Mouse (Mus musculus): ENCODE measurements around the gene Arl5c. TPM values are rescaled to one million over a fixed set of nuclear protein-coding genes. Genes with fewer than 3 reads are reported as not detected.

Gene Arl5c
- polyA plus RNA-seq, 1 experiment: 2.8 TPM

DNA sequence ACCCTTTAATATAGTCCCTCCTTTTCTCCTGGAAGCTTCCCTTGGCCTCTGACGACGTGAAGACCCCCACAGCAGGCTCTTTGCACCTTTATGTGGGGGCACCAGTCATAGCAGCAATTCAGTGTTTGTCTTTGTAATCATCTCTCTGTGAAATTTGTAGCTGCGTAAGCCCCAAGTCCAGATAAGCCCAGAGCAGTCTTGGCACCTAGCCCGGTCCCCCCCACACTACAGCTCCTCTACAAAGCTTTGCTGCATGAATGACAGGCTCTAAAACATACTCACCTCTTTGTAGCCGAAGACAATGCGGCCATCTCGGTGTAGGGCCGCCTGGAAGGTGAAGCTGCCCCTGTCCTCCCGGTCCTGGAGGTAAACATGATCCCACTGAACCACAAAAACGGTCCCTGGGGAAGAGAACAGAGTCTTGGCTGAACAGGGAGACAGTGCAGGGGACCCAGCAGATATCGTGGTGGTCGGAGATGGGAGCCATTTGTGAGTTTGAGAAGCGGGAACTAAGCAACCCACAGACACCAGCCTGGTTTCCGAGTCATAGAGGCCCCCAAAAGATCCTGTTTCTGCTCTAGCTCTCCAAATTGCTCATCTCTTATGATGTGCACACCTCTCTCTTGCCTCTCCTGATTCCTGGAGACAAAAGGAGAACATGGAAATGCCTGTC is 41.4 kb downstream of the Arl5c start:
- no peak overlapping the region for H3K27ac ChIP-seq (ENCODE audit: insufficient read depth, low read length)
- H3K4me3 ChIP-seq (ENCODE audit: low read depth, low read length): no peak overlapping the region
- no peaks in the 10 kb centered on the region for H3K9me3 ChIP-seq (replicated peaks; ENCODE audit: control insufficient read depth, insufficient read depth, low read length, poor library complexity, severe bottlenecking)
- TF ChIP-seq POLR2A (IDR thresholded peaks at IDR 0.05; ENCODE audit: insufficient read depth, low read length) (no peak), EP300 (IDR thresholded peaks at IDR 0.05; ENCODE audit: insufficient read depth, low read depth, low read length) (no peak), CTCF (IDR thresholded peaks at IDR 0.05; ENCODE audit: low read depth, low read length) (no peak)
- H3K4me1 ChIP-seq (ENCODE audit: control insufficient read depth, insufficient read depth, low read length): peaks cover 12% of the 10 kb centered on the region
- no peaks in the 10 kb centered on the region for H3K36me3 ChIP-seq (ENCODE audit: control insufficient read depth, insufficient read depth, low read length, poor library complexity, severe bottlenecking)
- no peaks in the 10 kb centered on the region for H3K27me3 ChIP-seq (ENCODE audit: control insufficient read depth, insufficient read depth, low read length, poor library complexity, severe bottlenecking)
- H3K9ac ChIP-seq (ENCODE audit: low read depth, poor library complexity, severe bottlenecking): no peak overlapping the region

DNA sequence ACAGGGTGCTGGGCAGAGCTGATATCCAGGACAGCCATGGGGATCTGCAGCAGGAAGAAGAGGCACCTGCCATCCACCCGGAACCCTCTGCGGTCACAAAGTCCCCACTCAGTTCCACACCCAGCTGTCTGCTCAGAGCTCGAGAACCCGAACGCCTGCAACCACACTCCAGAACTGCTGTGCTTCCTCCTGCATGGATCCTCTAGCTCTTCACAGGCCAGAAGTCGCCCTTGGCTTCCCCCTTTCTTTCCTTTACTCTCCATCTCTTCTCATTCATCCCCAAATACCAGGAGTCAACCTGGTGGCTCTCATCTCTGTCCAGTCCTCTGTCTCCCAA is 42.1 kb downstream of the Arl5c start:
- no peak for TF ChIP-seq EP300 (IDR thresholded peaks at IDR 0.05; ENCODE audit: insufficient read depth, low read depth, low read length)
- no peak for TF ChIP-seq POLR2A (IDR thresholded peaks at IDR 0.05; ENCODE audit: insufficient read depth, low read length)
- no peak for TF ChIP-seq CTCF (IDR thresholded peaks at IDR 0.05; ENCODE audit: low read depth, low read length)
- Histone ChIP-seq H3K36me3 (ENCODE audit: control insufficient read depth, insufficient read depth, low read length, poor library complexity, severe bottlenecking) (no peaks in the 10 kb centered on the region), H3K27ac (ENCODE audit: insufficient read depth, low read length) (no peak overlapping the region), H3K9me3 (replicated peaks; ENCODE audit: control insufficient read depth, insufficient read depth, low read length, poor library complexity, severe bottlenecking) (no peaks in the 10 kb centered on the region), H3K27me3 (ENCODE audit: control insufficient read depth, insufficient read depth, low read length, poor library complexity, severe bottlenecking) (no peaks in the 10 kb centered on the region), H3K9ac (ENCODE audit: low read depth, poor library complexity, severe bottlenecking) (no peak overlapping the region), H3K4me1 (ENCODE audit: control insufficient read depth, insufficient read depth, low read length) (peaks cover 8% of the 10 kb centered on the region), H3K4me3 (ENCODE audit: low read depth, low read length) (no peak overlapping the region)

DNA sequence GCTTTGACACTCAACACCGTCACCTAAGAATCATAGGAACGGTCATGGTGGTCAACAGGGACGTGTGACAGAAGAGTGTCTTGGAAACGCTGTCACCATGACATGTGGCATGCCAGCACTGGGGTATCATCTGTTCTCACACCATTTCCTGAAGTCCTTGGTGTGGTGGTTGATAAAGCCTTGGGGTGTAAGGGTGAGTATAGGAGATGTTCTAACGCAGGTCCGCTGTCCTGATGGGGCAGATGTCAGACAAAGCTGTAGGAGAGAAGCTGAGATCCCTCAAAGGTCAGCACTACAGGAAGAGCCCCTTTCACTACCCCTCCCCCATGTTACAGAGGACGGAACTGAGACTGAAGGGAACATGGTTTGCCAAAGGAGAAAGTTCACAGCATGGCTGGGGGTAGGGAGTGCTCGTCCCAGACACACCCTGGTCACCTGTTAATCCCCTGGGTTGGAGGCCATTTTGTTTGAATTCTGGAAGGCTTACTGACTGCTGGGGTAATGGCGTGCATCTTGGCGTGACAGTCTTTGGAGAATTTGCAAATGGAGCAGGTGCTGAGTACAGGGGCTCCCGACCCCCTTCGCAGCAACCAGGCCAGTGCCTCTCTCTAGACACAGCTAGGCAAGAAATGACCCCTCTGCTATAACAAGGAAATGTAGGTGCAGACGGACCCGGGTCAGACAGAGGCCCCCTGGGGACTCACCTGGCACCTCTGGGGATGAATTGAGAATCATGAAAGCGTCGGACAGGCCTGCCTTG is 42.6 kb downstream of the Arl5c start:
- no peaks in the 10 kb centered on the region for H3K36me3 ChIP-seq (ENCODE audit: control insufficient read depth, insufficient read depth, low read length, poor library complexity, severe bottlenecking)
- no peak for TF ChIP-seq EP300 (IDR thresholded peaks at IDR 0.05; ENCODE audit: insufficient read depth, low read depth, low read length)
- no peak for TF ChIP-seq POLR2A (IDR thresholded peaks at IDR 0.05; ENCODE audit: insufficient read depth, low read length)
- TF ChIP-seq CTCF (IDR thresholded peaks at IDR 0.05; ENCODE audit: low read depth, low read length): no peak

GRCm38 (mm10) chr11:97952367-97953006 is 43.5 kb downstream of the Arl5c start:
- no peaks in the 10 kb centered on the region for H3K27me3 ChIP-seq (ENCODE audit: control insufficient read depth, insufficient read depth, low read length, poor library complexity, severe bottlenecking)
- no peak for TF ChIP-seq CTCF (IDR thresholded peaks at IDR 0.05; ENCODE audit: low read depth, low read length)
- no peak for TF ChIP-seq EP300 (IDR thresholded peaks at IDR 0.05; ENCODE audit: insufficient read depth, low read depth, low read length)
- no peak for TF ChIP-seq POLR2A (IDR thresholded peaks at IDR 0.05; ENCODE audit: insufficient read depth, low read length)
- no peak overlapping the region for H3K4me3 ChIP-seq (ENCODE audit: low read depth, low read length)
- no peak overlapping the region for H3K27ac ChIP-seq (ENCODE audit: insufficient read depth, low read length)
- peaks cover 3% of the 10 kb centered on the region for H3K4me1 ChIP-seq (ENCODE audit: control insufficient read depth, insufficient read depth, low read length)
- H3K36me3 ChIP-seq (ENCODE audit: control insufficient read depth, insufficient read depth, low read length, poor library complexity, severe bottlenecking): no peaks in the 10 kb centered on the region
- no peaks in the 10 kb centered on the region for H3K9me3 ChIP-seq (replicated peaks; ENCODE audit: control insufficient read depth, insufficient read depth, low read length, poor library complexity, severe bottlenecking)
- H3K9ac ChIP-seq (ENCODE audit: low read depth, poor library complexity, severe bottlenecking): no peak overlapping the region

More for the DNA sequence above, 42.6 kb downstream of the Arl5c start:
- Histone ChIP-seq H3K4me1 (ENCODE audit: control insufficient read depth, insufficient read depth, low read length) (peaks cover 6% of the 10 kb centered on the region), H3K9ac (ENCODE audit: low read depth, poor library complexity, severe bottlenecking) (no peak overlapping the region), H3K4me3 (ENCODE audit: low read depth, low read length) (no peak overlapping the region), H3K9me3 (replicated peaks; ENCODE audit: control insufficient read depth, insufficient read depth, low read length, poor library complexity, severe bottlenecking) (no peaks in the 10 kb centered on the region), H3K27me3 (ENCODE audit: control insufficient read depth, insufficient read depth, low read length, poor library complexity, severe bottlenecking) (no peaks in the 10 kb centered on the region), H3K27ac (ENCODE audit: insufficient read depth, low read length) (no peak overlapping the region)

- no peaks in the 10 kb centered on the region for H3K27me3 ChIP-seq (ENCODE audit: control insufficient read depth, insufficient read depth, low read length, poor library complexity, severe bottlenecking)
- H3K9me3 ChIP-seq (replicated peaks; ENCODE audit: control insufficient read depth, insufficient read depth, low read length, poor library complexity, severe bottlenecking): no peaks in the 10 kb centered on the region
- TF ChIP-seq POLR2A (IDR thresholded peaks at IDR 0.05; ENCODE audit: insufficient read depth, low read length) (no peak), EP300 (IDR thresholded peaks at IDR 0.05; ENCODE audit: insufficient read depth, low read depth, low read length) (peak; percentile 84)
- H3K27ac ChIP-seq (ENCODE audit: insufficient read depth, low read length): peak overlapping the region; percentile 76
- H3K4me1 ChIP-seq (ENCODE audit: control insufficient read depth, insufficient read depth, low read length): peaks cover 3% of the 10 kb centered on the region
- peak overlapping the region; percentile 24 for H3K4me3 ChIP-seq (ENCODE audit: low read depth, low read length)
- H3K36me3 ChIP-seq (ENCODE audit: control insufficient read depth, insufficient read depth, low read length, poor library complexity, severe bottlenecking): no peaks in the 10 kb centered on the region
- H3K9ac ChIP-seq (ENCODE audit: low read depth, poor library complexity, severe bottlenecking): 0 out of 2 replicates have a peak overlapping the region, but pooled peaks have one; percentile 6
These were observed 46.1 kb downstream of the Arl5c start for GRCm38 (mm10) chr11:97949703-97950475.

Measured in ES-Bruce4 (cell line).